Mouse (Mus musculus): ENCODE results near the gene Snorc.
"Not testable (repeated sequence)": the region's sequence is repeated elsewhere in the genome, so short reads cannot be mapped to it uniquely, and the experiment has no call there.

Snorc gene
- long read RNA-seq, experiment 1 = 0 reads
- long read RNA-seq, experiment 2 = 0 reads

DNA sequence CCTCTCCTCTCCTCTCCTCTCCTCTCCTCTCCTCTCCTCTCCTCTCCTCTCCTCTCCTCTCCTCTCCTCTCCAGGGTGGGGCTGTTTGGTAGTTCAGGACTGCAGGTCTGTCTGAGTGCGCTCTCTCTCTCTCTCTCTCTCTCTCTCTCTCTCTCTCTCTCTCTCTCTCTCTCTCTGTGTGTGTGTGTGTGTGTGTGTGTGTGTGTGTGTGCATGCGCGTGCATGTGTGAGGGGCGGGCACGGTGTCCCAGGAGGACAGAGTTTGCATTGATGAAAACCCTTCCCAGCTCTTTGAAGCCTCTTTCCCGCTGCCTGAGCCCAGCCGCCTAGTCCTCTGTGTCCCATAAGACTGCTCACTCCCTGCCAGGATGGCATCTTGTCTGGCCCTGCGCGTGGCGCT, at the start of gene Snorc:
Snorc (plus strand) TSS at position 301 of the 400 bp plus-strand sequence.
- intact Hi-C loops (cut with DNase I) = loop anchor here (10.0 kb wide), 1 partner anchor 255 kb away; no protein-coding TSS in a partner anchor

DNA sequence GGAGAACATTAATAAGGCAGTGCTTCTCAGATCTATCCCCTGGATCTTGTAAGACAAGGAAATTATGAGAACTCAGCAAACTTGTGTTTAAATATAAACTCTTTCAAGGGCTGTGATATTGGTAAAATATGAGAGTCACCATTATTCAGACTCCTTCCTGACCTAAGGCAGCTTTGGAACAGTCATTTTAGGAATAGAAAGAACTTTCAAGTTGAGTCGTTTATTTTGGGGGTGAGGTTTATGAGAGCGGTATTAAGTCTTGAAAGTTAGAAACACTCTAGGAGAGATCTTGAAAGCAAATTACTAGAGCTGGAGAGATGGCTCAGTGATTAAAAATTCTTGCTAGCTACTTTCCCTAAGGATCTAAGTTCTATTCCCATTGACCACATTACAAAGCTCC, 34.9 kb upstream of the Snorc start:
- intact Hi-C loops (cut with DNase I) = no loop called here

- intact Hi-C loops (cut with DNase I) = no loop called here
These were observed 33.5 kb upstream of the Snorc start for GRCm38 (mm10) chr1:87436583-87436982.

- intact Hi-C loops (cut with DNase I) = loop anchor here (5.0 to 10.0 kb wide), 3 partner anchors 275 to 547 kb away; partner anchors contain the start of gene Atg16l1
These were observed 22.6 kb upstream of the Snorc start for GRCm38 (mm10) chr1:87447183-87448104.

- intact Hi-C loops (cut with DNase I) = loop anchor here (5.0 to 10.0 kb wide), 3 partner anchors 273 to 545 kb away; partner anchors contain the start of gene Atg16l1
These were observed 20.6 kb upstream of the Snorc start for GRCm38 (mm10) chr1:87449432-87449831.

- intact Hi-C loops (cut with DNase I) = no loop called here
These were observed 13.6 kb upstream of the Snorc start for GRCm38 (mm10) chr1:87456425-87456824.

GRCm38 (mm10) chr1:87458045-87458444, 12.0 kb upstream of the Snorc start:
- intact Hi-C loops (cut with DNase I) = no loop called here

DNA sequence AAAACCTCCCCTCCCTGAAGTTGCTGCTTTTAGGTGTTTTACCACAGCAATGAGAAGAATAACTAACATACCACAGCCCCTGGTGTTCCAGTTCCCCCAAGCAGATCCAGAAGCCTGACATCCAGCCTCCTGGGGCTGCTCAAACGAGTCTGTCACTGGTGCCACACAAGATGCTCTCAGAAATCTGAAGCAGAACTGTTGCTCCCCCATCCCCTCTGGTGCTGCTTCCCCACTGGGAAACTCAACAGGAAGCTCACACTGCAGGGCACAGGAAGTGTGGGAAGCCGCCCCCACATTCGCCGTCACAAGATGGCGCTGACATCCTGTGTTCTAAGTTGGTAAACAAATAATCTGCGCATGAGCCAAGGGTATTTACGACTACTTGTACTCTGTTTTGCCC, 10.2 kb upstream of the Snorc start:
- intact Hi-C loops (cut with DNase I) = not testable (repeated sequence)

GRCm38 (mm10) chr1:87467469-87467868, 2.6 kb upstream of the Snorc start:
- intact Hi-C loops (cut with DNase I) = no loop called here

DNA sequence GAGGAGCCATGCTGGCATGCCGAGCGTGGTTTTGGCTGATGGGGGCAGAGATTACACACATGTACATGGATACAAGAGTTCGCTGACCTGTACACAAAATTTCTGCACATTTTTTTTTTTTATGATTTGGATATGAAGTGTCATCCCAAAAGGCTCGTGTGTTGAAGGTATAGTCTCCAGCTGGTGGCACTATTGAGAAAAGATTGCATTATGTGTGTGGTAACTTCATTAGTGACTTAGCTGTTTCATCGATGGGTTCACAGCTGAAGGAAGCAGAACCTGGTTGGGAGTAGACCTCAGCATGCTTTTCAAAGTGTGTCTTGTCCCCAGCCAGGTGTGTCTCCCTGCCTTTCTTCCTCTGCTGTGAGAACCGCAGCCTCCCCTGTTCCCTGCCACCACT, 1.8 kb upstream of the Snorc start:
- intact Hi-C loops (cut with DNase I) = no loop called here

DNA sequence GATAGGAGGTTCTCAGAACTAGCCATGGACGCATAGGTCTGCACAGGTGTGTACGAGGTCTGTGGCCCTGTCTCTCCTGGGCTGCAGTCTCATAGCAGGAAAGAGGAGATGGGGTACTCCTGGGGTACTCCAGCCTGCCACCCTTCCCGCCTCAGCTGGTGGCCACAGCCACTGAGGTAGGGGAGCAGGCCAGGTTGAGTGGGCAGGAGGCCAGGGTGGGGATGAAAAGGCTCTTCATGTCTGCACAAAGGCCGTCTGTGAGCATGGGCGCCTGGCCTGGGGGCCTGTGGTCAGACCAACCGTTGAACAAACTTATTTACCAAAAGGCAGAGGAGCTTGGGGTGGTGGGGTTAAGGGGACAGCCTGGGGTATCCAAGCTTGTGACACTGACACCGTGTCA, 1.8 kb downstream of the Snorc start:
- intact Hi-C loops (cut with DNase I) = loop anchor here (10.0 kb wide), 1 partner anchor 253 kb away; no protein-coding TSS in a partner anchor

- intact Hi-C loops (cut with DNase I) = loop anchor here (10.0 kb wide), 1 partner anchor 252 kb away; no protein-coding TSS in a partner anchor
These were observed 2.5 kb downstream of the Snorc start for GRCm38 (mm10) chr1:87472576-87472975.

- intact Hi-C loops (cut with DNase I) = loop anchor here (10.0 kb wide), 1 partner anchor 250 kb away; no protein-coding TSS in a partner anchor
These were observed 5.2 kb downstream of the Snorc start for GRCm38 (mm10) chr1:87475076-87475895.

- intact Hi-C loops (cut with DNase I) = no loop called here
These were observed 12.5 kb downstream of the Snorc start for GRCm38 (mm10) chr1:87482546-87482945.

- intact Hi-C loops (cut with DNase I) = no loop called here
These were observed 16.3 kb downstream of the Snorc start for GRCm38 (mm10) chr1:87486386-87486785.

GRCm38 (mm10) chr1:87492285-87492684, 22.2 kb downstream of the Snorc start:
- intact Hi-C loops (cut with DNase I) = no loop called here

- intact Hi-C loops (cut with DNase I) = no loop called here
These were observed 23.5 kb downstream of the Snorc start for GRCm38 (mm10) chr1:87493542-87493941.

DNA sequence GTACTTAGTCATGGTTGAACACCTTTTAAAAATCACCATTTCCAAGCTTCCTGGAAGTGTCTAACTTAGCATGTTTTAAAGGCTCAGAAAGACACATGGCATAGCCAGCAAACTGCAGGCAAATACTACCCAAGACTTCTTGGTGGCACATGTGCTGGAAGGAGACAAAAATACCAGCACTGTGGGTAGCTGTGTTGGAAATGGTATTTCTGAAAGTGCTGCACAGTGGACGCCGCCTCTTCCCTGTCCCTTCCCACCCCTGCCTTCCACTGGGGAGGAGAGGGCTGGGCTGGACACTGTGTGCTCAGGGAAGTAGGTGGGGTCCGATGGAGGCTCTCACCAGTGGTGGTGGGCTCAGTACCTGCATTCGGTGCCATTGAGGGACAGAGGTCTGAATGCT, 35.5 kb downstream of the Snorc start:
- intact Hi-C loops (cut with DNase I) = no loop called here

- intact Hi-C loops (cut with DNase I) = no loop called here
These were observed 37.8 kb downstream of the Snorc start for GRCm38 (mm10) chr1:87507857-87508256.

- intact Hi-C loops (cut with DNase I) = no loop called here
These were observed 38.8 kb downstream of the Snorc start for GRCm38 (mm10) chr1:87508591-87509560.

All from adrenal gland (tissue).